Comparison of ENCODE assay signal across 9 mouse cellular contexts in genomic region chrX:99725101-99725500, GRCm38 (mm10).
DNase-seq lines count a peak whose midpoint lies in the region; ATAC-seq and TF ChIP-seq lines count a peak whose summit lies in the region.
"Had no signal": no experiment of that assay in that cellular context is flagged by ENCODE, and none has a peak within 500 bp of the region (broad histone marks: within the 10 kb centered on the region; RNA-seq: fewer than 3 reads in every experiment).

No protein-coding gene starts in this region.

- H3K4me1 ChIP-seq in liver, adult 2 months (ENCODE audit: control insufficient read depth, insufficient read depth, low read length) = no peaks in the 10 kb centered on the region
- H3K4me1 ChIP-seq in liver, embryonic 11.5 days (replicated peaks; ENCODE audit: control insufficient read depth, insufficient read depth, low read length) = no peaks in the 10 kb centered on the region
- H3K4me1 ChIP-seq: liver, embryonic 13.5 days had no signal

- no peak overlapping the region for H3K27ac ChIP-seq in liver, adult 2 months (replicated peaks; ENCODE audit: insufficient read depth, low read depth, low read length)
- H3K27ac ChIP-seq in liver, embryonic 11.5 days (ENCODE audit: low read depth, low read length) = no peak overlapping the region
- H3K27ac ChIP-seq: liver, embryonic 13.5 days had no signal

- H3K36me3 ChIP-seq in liver, adult 2 months (ENCODE audit: control insufficient read depth, insufficient read depth, low read length) = no peaks in the 10 kb centered on the region
- H3K36me3 ChIP-seq in liver, embryonic 11.5 days (ENCODE audit: control insufficient read depth, insufficient read depth, low read length) = no peaks in the 10 kb centered on the region
- H3K36me3 ChIP-seq: liver, embryonic 13.5 days had no signal

- no peaks in the 10 kb centered on the region for H3K27me3 ChIP-seq in liver, adult 2 months (ENCODE audit: control insufficient read depth, insufficient read depth, low read length)
- H3K27me3 ChIP-seq in liver, embryonic 11.5 days (replicated peaks; ENCODE audit: control insufficient read depth, insufficient read depth, low read length) = 0 out of 2 replicates have a peak, but pooled peaks cover 10% of the 10 kb centered on the region

- H3K4me2 ChIP-seq in liver, embryonic 11.5 days = no peak overlapping the region
- H3K4me2 ChIP-seq: liver, embryonic 13.5 days had no signal

- H3K4me3 ChIP-seq in liver, adult 2 months (ENCODE audit: insufficient read depth, low read depth, low read length) = no peak overlapping the region
- no peak overlapping the region for H3K4me3 ChIP-seq in liver, embryonic 11.5 days (ENCODE audit: low read depth, low read length)
- H3K4me3 ChIP-seq: liver, embryonic 13.5 days had no signal

- WGBS in liver, adult 2 months = 6% methylated on average over 1 of the region's 1 CpGs
- WGBS in liver, embryonic 11.5 days = 0% methylated on average over 1 of the region's 1 CpGs

- peak; percentile 25 to 27 for DNase-seq in cerebellum, adult 18-20 months
- DNase-seq in cerebellum, adult 11-12 months = no peak
- peak; percentile 6 for DNase-seq in liver, adult 2 months (ENCODE audit: extremely low read depth, low read depth, low spot score)
- DNase-seq in liver, embryonic 11.5 days (ENCODE audit: low spot score) = no peak
- peak; percentile 17 to 53 for DNase-seq in cerebellum, postnatal 25 days
- DNase-seq in left cerebral cortex, adult 18-20 months (ENCODE audit: low spot score in 2 of 2) = peak; percentile 13 to 18
- DNase-seq in right cerebral cortex, adult 2 months (ENCODE audit: low spot score in 2 of 2) = peak; percentile 35 to 38
- DNase-seq in natural killer cell, adult 2 months (ENCODE audit: low spot score in 2 of 2) = no peak
- DNase-seq: liver, embryonic 13.5 days had no signal

- ATAC-seq in liver, embryonic 11.5 days (replicated peaks; ENCODE audit: low FRiP score) = no peak

- TF ChIP-seq POLR2A in liver, adult 2 months (IDR thresholded peaks at IDR 0.05; ENCODE audit: extremely low read depth, insufficient read depth, low read length) = no peak

- H3K9me3 ChIP-seq in liver, embryonic 11.5 days (ENCODE audit: control insufficient read depth, low read length) = no peaks in the 10 kb centered on the region
- H3K9me3 ChIP-seq: liver, embryonic 13.5 days had no signal

- TF ChIP-seq CTCF in liver, adult 2 months (IDR thresholded peaks at IDR 0.05; ENCODE audit: low read depth, low read length) = no peak

- no peaks in the 10 kb centered on the region for H3K79me2 ChIP-seq in liver, adult 2 months (ENCODE audit: control insufficient read depth, insufficient read depth, low read length)

- no peak overlapping the region for H3K9ac ChIP-seq in liver, adult 2 months (ENCODE audit: low read depth, low read length)
- no peak overlapping the region for H3K9ac ChIP-seq in liver, embryonic 11.5 days (ENCODE audit: low read depth, low read length)
- H3K9ac ChIP-seq: liver, embryonic 13.5 days had no signal

Comparison
In these comparisons a context has a peak if more than half of its experiments do, and no peak if none do; other contexts are left out.
1. DNase-seq: peak in cerebellum, adult 18-20 months (2 of 2), liver, adult 2 months (single experiment), cerebellum, postnatal 25 days (2 of 2), left cerebral cortex, adult 18-20 months (2 of 2) and right cerebral cortex, adult 2 months (2 of 2); none in cerebellum, adult 11-12 months (single experiment), liver, embryonic 11.5 days (single experiment) and natural killer cell, adult 2 months (0 of 2).